8 mouse cellular contexts compared by ENCODE assay signal in genomic region chr1:52817813-52818147, GRCm38 (mm10). TPM values are rescaled to one million over a fixed set of nuclear protein-coding genes. Genes with fewer than 3 reads are reported as not detected.
DNase-seq lines count a peak whose midpoint lies in the region; ATAC-seq and TF ChIP-seq lines count a peak whose summit lies in the region.

No protein-coding gene starts in this region.

- peak overlapping the region; percentile 95 for H3K4me3 ChIP-seq in left cerebral cortex, adult 2 months
- H3K4me3 ChIP-seq in embryonic facial prominence, embryonic 15.5 days (replicated peaks), result peak overlapping the region; percentile 70
- peak overlapping the region; percentile 73 for H3K4me3 ChIP-seq in intestine, postnatal 0 days (ENCODE audit: low read depth, low read length)
- peak overlapping the region; percentile 77 for H3K4me3 ChIP-seq in neural tube, embryonic 13.5 days

- DNase-seq in left cerebral cortex, adult 2 months (ENCODE audit: extremely low spot score in 1 of 2, low spot score in 2 of 2), result no peak
- no peak for DNase-seq in left cerebral cortex, postnatal 14 days (ENCODE audit: low spot score in 2 of 2)
- DNase-seq in embryo, embryonic 9.5 days (ENCODE audit: extremely low spot score), result no peak
- no peak for DNase-seq in layer of hippocampus, postnatal 14 days (ENCODE audit: low spot score in 2 of 2)
- no peak for DNase-seq in adipocyte (ENCODE audit: low spot score)

- no peaks in the 10 kb centered on the region for H3K9me3 ChIP-seq in embryonic facial prominence, embryonic 15.5 days (replicated peaks)
- no peaks in the 10 kb centered on the region for H3K9me3 ChIP-seq in intestine, postnatal 0 days (ENCODE audit: control insufficient read depth)
- no peaks in the 10 kb centered on the region for H3K9me3 ChIP-seq in neural tube, embryonic 13.5 days

- no peak for ATAC-seq in embryonic facial prominence, embryonic 15.5 days (ENCODE audit: insufficient number of reproducible peaks, low FRiP score, low TSS enrichment, low read depth)
- no peak for ATAC-seq in intestine, postnatal 0 days
- ATAC-seq in neural tube, embryonic 13.5 days (ENCODE audit: low read depth), result no peak; the same call in 1 of the 2 replicates

- H3K4me1 ChIP-seq in embryonic facial prominence, embryonic 15.5 days, result peaks cover 15% of the 10 kb centered on the region
- no peaks in the 10 kb centered on the region for H3K4me1 ChIP-seq in intestine, postnatal 0 days (replicated peaks; ENCODE audit: control insufficient read depth, insufficient read depth, low read length)
- H3K4me1 ChIP-seq in neural tube, embryonic 13.5 days (replicated peaks), result peaks cover 26% of the 10 kb centered on the region

- peak overlapping the region; percentile 99 for H3K27ac ChIP-seq in left cerebral cortex, adult 2 months
- H3K27ac ChIP-seq in embryonic facial prominence, embryonic 15.5 days (replicated peaks), result peak overlapping the region; percentile 83
- no peak overlapping the region for H3K27ac ChIP-seq in intestine, postnatal 0 days (ENCODE audit: low read depth, low read length)
- peak overlapping the region; percentile 87; the same call in 1 of the 2 replicates for H3K27ac ChIP-seq in neural tube, embryonic 13.5 days (replicated peaks)

- WGBS in embryonic facial prominence, embryonic 15.5 days, result 3% methylated on average over 7 of the region's 7 CpGs
- 4% methylated on average over 7 of the region's 7 CpGs for WGBS in intestine, postnatal 0 days
- 5% methylated on average over 7 of the region's 7 CpGs for WGBS in neural tube, embryonic 13.5 days

- H3K9ac ChIP-seq in embryonic facial prominence, embryonic 15.5 days, result peak overlapping the region; percentile 77
- peak overlapping the region; percentile 78; the same call in 1 of the 2 replicates for H3K9ac ChIP-seq in intestine, postnatal 0 days (ENCODE audit: low read depth, low read length)
- H3K9ac ChIP-seq in neural tube, embryonic 13.5 days, result peak overlapping the region; percentile 93

- H3K4me2 ChIP-seq in embryonic facial prominence, embryonic 15.5 days (replicated peaks), result peak overlapping the region; percentile 79
- peak overlapping the region; percentile 94 for H3K4me2 ChIP-seq in intestine, postnatal 0 days (replicated peaks; ENCODE audit: low read depth)
- peak overlapping the region; percentile 71 for H3K4me2 ChIP-seq in neural tube, embryonic 13.5 days

- H3K27me3 ChIP-seq in embryonic facial prominence, embryonic 15.5 days, result no peaks in the 10 kb centered on the region
- no peaks in the 10 kb centered on the region for H3K27me3 ChIP-seq in intestine, postnatal 0 days (replicated peaks; ENCODE audit: control insufficient read depth, insufficient read depth, low read length)
- no peaks in the 10 kb centered on the region for H3K27me3 ChIP-seq in neural tube, embryonic 13.5 days

- intact Hi-C loops in left cerebral cortex, adult 2 months (cut with DNase I), result loop anchor here (2.0 kb wide), 1 partner anchor 27 kb away; the partner anchor contains the start of gene Hibch
- intact Hi-C loops in left cerebral cortex, postnatal 14 days (cut with DNase I), result no loop called here

- no peak for TF ChIP-seq CTCF in left cerebral cortex, adult 2 months (IDR thresholded peaks at IDR 0.05)
- no peak for TF ChIP-seq CTCF in intestine, postnatal 0 days (IDR thresholded peaks at IDR 0.05; ENCODE audit: low read depth)

- no peaks in the 10 kb centered on the region for H3K36me3 ChIP-seq in embryonic facial prominence, embryonic 15.5 days
- 0 out of 2 replicates have a peak, but pooled peaks cover 6% of the 10 kb centered on the region for H3K36me3 ChIP-seq in intestine, postnatal 0 days (ENCODE audit: control insufficient read depth, insufficient read depth)
- H3K36me3 ChIP-seq in neural tube, embryonic 13.5 days, result no peaks in the 10 kb centered on the region

RNA-seq across cellular contexts. Expression of gene Inpp1, which starts 0.3 kb away (rescaled TPM):
- 10 to 100 TPM; 35.3 to 36.2 TPM for total RNA-seq in left cerebral cortex, adult 2 months (2021)
- 10 to 100 TPM; 41.6 to 43.9 TPM for total RNA-seq in left cerebral cortex, postnatal 14 days (2021)
- polyA plus RNA-seq in embryonic facial prominence, embryonic 15.5 days (2015; fragmentation: Nextera tagmentation; extraction: Ambion mirVana), result 15.7 and 20.0 TPM in 2 replicates
- polyA plus RNA-seq in intestine, postnatal 0 days (2015; fragmentation: Nextera tagmentation; extraction: Ambion mirVana), result 24.6 and 25.0 TPM in 2 replicates
- 28.6 and 29.3 TPM in 2 replicates for polyA plus RNA-seq in neural tube, embryonic 13.5 days (2015; fragmentation: Nextera tagmentation; extraction: Ambion mirVana)
- 10 to 100 TPM; 42.7 to 49.8 TPM for total RNA-seq in layer of hippocampus, postnatal 14 days (2021)

RNA-seq across cellular contexts. Expression of gene Hibch, which starts 26.9 kb away (rescaled TPM):
- 10 to 100 TPM; 13.2 to 15.4 TPM for total RNA-seq in left cerebral cortex, adult 2 months (2021)
- total RNA-seq in left cerebral cortex, postnatal 14 days (2021), result 10 to 100 TPM; 11.9 to 14.6 TPM
- polyA plus RNA-seq in embryonic facial prominence, embryonic 15.5 days (2015; fragmentation: Nextera tagmentation; extraction: Ambion mirVana), result 21.9 and 22.4 TPM in 2 replicates
- 12.6 and 13.6 TPM in 2 replicates for polyA plus RNA-seq in intestine, postnatal 0 days (2015; fragmentation: Nextera tagmentation; extraction: Ambion mirVana)
- 34.3 and 34.4 TPM in 2 replicates for polyA plus RNA-seq in neural tube, embryonic 13.5 days (2015; fragmentation: Nextera tagmentation; extraction: Ambion mirVana)
- 10 to 100 TPM; 14.1 to 16.5 TPM for total RNA-seq in layer of hippocampus, postnatal 14 days (2021)
